Mouse (Mus musculus): ENCODE measurements around the gene Relb.

The Relb gene

DNA sequence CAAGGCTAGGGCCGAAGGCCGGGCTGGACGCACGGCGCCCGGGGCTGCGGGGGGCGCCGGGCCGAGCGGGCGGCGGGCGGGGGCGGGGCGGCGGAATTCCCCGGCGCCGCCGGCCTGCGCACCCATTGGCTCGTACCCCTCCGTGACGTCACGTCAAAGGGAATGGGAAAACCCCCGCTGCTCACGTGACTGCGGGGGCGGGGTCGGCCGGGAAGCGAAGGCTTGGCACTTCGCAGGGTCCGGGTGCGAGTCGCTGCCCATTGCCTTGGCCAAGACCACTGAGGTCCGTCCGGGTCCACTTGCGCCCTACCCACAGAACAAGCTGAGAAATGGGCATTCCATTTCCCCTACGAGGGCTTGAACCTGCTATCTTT is at the start of gene Relb:
Gene Relb, minus strand, starts transcription at position 78 of the 374 bp plus-strand sequence.
- CTCF ChIA-PET: interaction anchor here (0.9 kb wide), 1 partner anchor 13 kb away, joined by 4 read pairs; no protein-coding TSS in a partner anchor

DNA sequence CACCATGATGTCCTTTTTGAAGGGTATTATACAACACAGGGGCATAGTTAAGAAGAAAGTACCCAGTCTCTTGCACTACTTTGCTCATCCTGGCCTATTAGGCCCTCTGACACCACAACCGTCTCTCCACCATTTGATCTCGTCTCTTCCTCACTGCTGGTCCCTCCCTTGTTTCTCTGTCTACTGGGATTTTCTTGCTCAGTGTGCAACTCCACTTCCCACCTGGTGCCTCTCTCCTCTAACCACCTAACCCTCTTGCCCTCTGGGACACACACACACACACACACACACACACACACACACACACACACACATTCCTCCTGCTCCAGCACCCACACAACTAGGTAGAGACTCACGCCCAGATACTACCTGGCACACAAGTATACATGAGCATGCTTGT is 49.7 kb upstream of the Relb start:
- CTCF ChIA-PET: no interaction called here

- CTCF ChIA-PET: interaction anchor here (0.6 kb wide), 1 partner anchor 28 kb away, joined by 4 read pairs; no protein-coding TSS in a partner anchor
Observed at GRCm38 (mm10) chr7:19677872-19678271, 48.6 kb upstream of the Relb start, which contains the start of gene Apoc2. TSS of gene Apoc2 (minus strand) at chr7:19677941.

GRCm38 (mm10) chr7:19676662-19677061 is 47.4 kb upstream of the Relb start:
- CTCF ChIA-PET: interaction anchor here (0.6 kb wide), 1 partner anchor 24 kb away, joined by 3 read pairs; no protein-coding TSS in a partner anchor

DNA sequence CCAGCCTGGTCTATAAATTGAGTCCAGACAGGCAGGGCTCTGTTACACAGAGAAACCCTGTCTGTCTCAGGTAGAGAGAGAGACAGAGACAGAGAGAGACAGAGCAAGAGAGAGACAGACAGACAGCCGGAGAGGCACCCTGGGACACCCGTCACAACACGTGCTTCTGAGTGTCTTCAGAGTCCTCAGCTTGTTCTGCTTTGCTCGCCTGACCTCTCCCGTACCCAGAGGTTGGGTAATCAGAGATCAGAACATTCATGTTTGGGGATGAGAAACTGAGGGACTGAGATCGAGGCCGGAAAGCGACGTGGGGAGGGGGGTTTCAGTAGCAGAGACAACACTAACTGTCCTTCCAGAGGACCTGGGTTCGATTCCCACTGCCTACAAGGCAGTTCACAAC is 46.6 kb upstream of the Relb start:
- CTCF ChIA-PET: no interaction called here

DNA sequence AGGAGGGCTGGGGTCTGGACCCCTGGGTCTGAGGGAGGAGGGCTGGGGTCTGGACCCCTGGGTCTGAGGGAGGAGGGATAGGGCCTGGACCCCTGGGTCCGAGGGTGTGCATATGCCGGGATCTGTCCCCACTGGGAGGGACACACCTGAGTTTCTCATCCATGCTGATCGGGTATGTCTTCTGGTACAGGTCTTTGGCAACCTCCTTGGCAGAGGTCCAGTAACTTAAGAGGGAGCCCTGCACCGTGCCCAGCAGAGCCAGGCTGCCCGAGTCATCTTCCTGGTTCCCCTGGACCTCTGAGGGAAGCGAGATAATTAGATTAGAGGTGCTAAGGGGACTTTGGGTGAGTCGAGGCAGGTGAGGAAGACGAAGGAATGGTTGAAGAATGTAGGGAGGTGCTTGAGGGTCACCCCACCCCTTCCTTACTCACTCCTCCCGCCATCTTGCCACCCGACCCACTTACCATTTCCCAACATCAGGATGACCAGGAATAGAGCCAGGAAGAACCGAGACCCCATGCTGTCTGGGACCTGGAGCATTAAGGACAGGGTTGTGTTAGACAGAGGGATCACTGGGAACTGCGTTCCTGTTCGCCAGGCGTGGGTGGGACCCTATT is 44.0 kb upstream of the Relb start:
- CTCF ChIA-PET: no interaction called here

DNA sequence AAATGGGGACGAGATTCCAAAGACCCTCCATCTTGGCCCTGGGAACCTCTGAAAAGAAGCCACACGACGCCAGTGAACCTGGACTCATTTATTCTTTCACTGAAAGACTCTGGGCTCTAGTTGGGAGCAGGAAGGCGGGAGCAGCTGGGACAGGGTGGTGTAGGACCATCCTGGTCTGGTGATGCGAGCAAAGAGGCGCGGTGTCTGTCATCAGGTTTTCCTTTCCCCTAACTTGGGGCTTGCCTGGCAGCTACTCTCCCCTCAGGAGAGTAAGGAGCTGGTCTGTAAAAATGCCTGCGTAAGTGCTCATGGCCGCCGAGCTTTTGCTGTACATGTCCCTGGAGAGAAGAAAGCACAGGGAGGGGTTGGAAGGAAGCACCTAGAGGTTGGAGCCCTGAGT is 42.3 kb upstream of the Relb start:
- CTCF ChIA-PET: no interaction called here

GRCm38 (mm10) chr7:19668947-19669721 is 39.9 kb upstream of the Relb start:
- CTCF ChIA-PET: interaction anchor here (0.6 to 1.7 kb wide), 4 partner anchors 32 to 64 kb away, joined by 3 to 13 read pairs (median 4); no protein-coding TSS in a partner anchor

DNA sequence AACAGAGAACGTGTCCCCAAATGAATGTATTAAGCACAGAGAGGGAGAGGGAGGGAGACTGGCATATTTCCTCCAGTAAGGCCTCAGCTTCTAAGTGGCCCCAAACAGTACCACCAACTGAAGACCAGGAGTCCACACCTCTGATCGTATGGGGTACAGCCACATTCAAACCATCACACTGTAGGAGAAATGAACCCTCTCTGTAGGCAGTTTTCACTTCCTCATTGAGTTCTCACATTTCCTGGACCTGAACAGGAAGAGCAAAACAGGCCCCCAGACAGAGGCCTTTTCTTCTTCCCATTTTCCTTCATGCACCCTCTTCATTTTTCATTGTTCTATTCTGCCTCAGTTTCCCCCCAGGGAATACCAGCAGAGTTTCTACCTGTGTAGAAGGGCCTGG is 38.2 kb upstream of the Relb start:
- CTCF ChIA-PET: interaction anchor here (0.6 to 1.3 kb wide), 2 partner anchors 26 to 44 kb away, joined by 3 to 10 read pairs; no protein-coding TSS in a partner anchor

DNA sequence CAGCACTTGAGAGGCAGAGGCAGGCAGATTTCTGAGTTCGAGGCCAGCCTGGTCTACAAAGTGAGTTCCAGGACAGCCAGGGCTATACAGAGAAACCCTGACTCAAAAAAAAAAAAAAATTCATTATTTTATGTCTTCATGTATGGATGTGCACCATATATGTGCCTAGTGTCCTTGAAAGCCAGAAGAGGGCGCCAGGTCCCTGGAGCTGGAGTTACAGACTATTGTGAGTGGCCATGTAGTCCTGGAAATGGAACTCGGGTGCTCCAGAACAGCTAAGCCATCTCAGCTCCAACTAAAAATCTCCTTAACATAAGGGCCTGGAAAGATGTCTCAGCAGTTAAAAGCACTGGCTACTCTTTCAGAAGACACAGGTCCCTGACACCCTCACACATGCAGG is 37.5 kb upstream of the Relb start:
- CTCF ChIA-PET: interaction anchor here (0.6 to 1.9 kb wide), 3 partner anchors 33 to 184 kb away, joined by 3 to 8 read pairs (median 6); no protein-coding TSS in a partner anchor

GRCm38 (mm10) chr7:19664955-19665841 is 36.0 kb upstream of the Relb start, which contains the start of gene Clptm1:
TSS of gene Clptm1 (minus strand) at chr7:19665033.
- CTCF ChIA-PET: interaction anchor here (0.6 to 1.9 kb wide), 3 partner anchors 35 to 54 kb away, joined by 4 to 14 read pairs (median 6); no protein-coding TSS in a partner anchor

DNA sequence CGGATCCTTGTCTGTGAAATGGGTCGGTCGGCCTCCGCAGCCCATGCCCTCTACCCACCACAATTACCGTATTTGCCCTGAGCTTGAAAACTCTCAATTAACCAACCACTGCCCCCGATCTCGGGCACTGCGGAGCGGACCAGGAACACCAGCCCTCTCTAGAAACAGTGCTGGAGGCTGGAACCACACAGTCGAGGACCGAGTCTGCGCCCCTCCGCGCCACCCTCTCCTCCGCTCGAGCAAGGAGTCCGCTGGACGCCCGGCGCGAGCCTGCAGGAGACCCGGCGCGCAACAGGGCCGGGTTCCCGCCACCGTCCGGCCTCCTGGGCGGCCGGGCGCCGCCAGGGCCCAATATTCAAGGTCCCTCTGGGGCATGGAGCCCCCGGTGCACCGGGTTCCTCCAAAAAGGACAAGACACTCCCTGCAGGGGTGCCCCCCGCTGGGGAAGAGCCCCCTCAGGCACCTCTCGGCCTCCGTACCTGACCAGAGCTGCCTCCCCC is 35.3 kb upstream of the Relb start:
- CTCF ChIA-PET: interaction anchor here (0.6 kb wide), 1 partner anchor 53 kb away, joined by 14 read pairs; no protein-coding TSS in a partner anchor

DNA sequence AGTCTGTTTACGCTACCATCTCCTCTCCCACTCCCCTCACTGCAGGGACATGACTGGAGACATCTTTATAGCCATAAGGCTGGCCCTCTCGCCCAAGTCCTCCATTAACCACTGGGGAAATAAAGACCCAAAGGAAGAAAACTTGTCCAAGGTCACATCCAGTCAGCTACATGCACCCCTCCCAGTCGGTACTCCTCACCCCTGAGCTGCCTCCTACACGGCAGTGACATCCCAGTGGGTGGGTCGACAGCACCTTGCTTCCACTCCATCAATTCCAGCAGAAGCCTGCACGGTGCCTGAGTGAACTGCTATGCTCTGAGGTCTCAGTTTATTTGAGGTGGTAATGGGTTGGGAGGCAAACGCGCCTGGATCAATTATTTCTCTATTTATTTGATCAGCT is 34.7 kb upstream of the Relb start:
- CTCF ChIA-PET: interaction anchor here (0.7 kb wide), 1 partner anchor 18 kb away, joined by 3 read pairs; no protein-coding TSS in a partner anchor

DNA sequence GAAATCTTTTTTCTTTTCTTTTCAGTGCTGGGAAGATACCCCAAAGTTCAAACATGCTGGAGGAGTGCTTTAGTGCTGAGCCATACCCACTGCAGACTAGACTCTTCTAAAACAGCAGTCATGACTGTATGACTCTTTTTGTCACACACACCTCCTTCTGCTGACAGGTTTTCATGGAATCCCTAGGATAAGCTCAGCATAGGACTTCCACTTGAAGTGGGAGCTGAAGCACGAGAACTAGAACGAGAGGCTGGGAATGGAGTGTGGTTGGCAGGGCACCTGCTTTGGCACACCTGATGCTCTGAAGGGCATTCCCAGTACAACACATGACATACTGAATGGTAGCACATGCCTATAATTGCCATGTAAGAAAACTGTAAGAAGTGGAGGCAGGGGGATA is 23.4 kb upstream of the Relb start:
- CTCF ChIA-PET: interaction anchor here (0.6 kb wide), 1 partner anchor 52 kb away, joined by 4 read pairs; no protein-coding TSS in a partner anchor

GRCm38 (mm10) chr7:19651063-19651786 is 22.0 kb upstream of the Relb start:
- CTCF ChIA-PET: interaction anchor here (0.6 to 1.1 kb wide), 2 partner anchors 62 to 176 kb away, joined by 3 to 6 read pairs; no protein-coding TSS in a partner anchor

DNA sequence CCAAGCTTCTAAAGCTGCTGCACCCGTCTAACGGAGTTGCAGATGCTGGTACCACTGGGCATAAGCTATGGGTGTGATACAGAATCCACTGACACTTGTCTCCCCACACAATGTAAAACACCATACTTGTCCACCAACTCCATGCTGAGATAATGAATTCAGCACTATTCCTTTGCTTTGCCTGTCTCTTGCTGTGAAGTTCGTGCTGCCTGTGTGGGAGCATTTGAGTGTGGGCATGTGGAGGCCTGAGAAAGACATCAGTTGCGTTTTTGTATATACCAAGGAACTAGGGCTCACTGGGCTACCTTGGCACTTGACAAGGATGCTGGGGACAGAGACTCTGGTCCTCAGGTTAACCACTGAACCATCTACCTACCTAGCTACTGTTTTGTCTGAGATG is 12.0 kb upstream of the Relb start:
- CTCF ChIA-PET: no interaction called here

- CTCF ChIA-PET: no interaction called here
Observed at GRCm38 (mm10) chr7:19635074-19635827, 6.0 kb upstream of the Relb start.

GRCm38 (mm10) chr7:19634591-19634990 is 5.4 kb upstream of the Relb start:
- CTCF ChIA-PET: no interaction called here

- CTCF ChIA-PET: no interaction called here
Observed at GRCm38 (mm10) chr7:19633855-19634254, 4.6 kb upstream of the Relb start.

- CTCF ChIA-PET: no interaction called here
Observed at GRCm38 (mm10) chr7:19633197-19633596, 4.0 kb upstream of the Relb start.

Measured in spleen, embryonic (tissue).